Mouse (Mus musculus) forebrain, postnatal 0 days (tissue): Measurements from ENCODE around the gene Synm. TPM values are rescaled to one million over a fixed set of nuclear protein-coding genes. Genes with fewer than 3 reads are reported as not detected.

Experiments
- ATAC-seq: fragments of 200-750 bp; cut with Nextera tagmentation; 2 replicates; pipeline ENCODE4 v1.8.0; 2017; ENCODE audit warnings: mild to moderate bottlenecking, moderate library complexity
- DNase-seq: peaks from one replicate; pipeline ENCODE4 v3.0.0-alpha.2; 2015
- H3K27ac ChIP-seq: fragments of 300-500 bp; sonication (generic); 2 replicates; pipeline ENCODE4 v1.5.1; 2014; ENCODE audit warnings: low read depth, mild to moderate bottlenecking, antibody characterized with exemption, low read length, moderate library complexity, mixed read lengths
- H3K27me3 ChIP-seq: fragments of 300-500 bp; sonication (generic); 2 replicates; pipeline ENCODE4 v1.6.1; 2014; ENCODE audit warnings: mild to moderate bottlenecking, low read length, mixed read lengths; ENCODE audit not compliant: insufficient read depth
- H3K36me3 ChIP-seq: fragments of 300-500 bp; sonication (generic); 2 replicates; pipeline ENCODE4 v1.6.1; 2014; ENCODE audit warnings: mild to moderate bottlenecking, moderate library complexity; ENCODE audit not compliant: insufficient read depth
- H3K4me1 ChIP-seq: fragments of 300-500 bp; sonication (generic); 2 replicates; pipeline ENCODE4 v1.6.1; 2014; ENCODE audit warnings: antibody characterized with exemption; ENCODE audit not compliant: insufficient read depth
- H3K4me2 ChIP-seq: fragments of 300-500 bp; sonication (generic); 2 replicates; pipeline ENCODE4 v1.6.1; 2014; ENCODE audit warnings: low read depth, mild to moderate bottlenecking, moderate library complexity
- H3K4me3 ChIP-seq: fragments of 300-500 bp; sonication (generic); 2 replicates; pipeline ENCODE4 v1.5.1; 2014; ENCODE audit warnings: low read depth, low read length, mixed read lengths
- H3K9ac ChIP-seq: fragments of 300-500 bp; sonication (generic); 2 replicates; pipeline ENCODE4 v1.6.1; 2014; ENCODE audit warnings: mild to moderate bottlenecking
- H3K9me3 ChIP-seq: fragments of 300-500 bp; sonication (generic); 2 replicates; pipeline ENCODE4 v1.6.1; 2016; ENCODE audit warnings: low read length
- CTCF ChIP-seq: sonication (generic); IDR thresholded peaks from 2 replicates; pipeline ENCODE4 v1.5.1; 2016; ENCODE audit warnings: antibody characterized with exemption, control low read depth, low read depth
- WGBS: fragments of 180-500 bp; shearing (Covaris S2); extraction: QIAGEN DNeasy Blood & Tissue Kit; methylation state at CpG from one replicate; pipeline ENCODE4 v1.1.7; 2014; 5-methylcytosine and 5-hydroxymethylcytosine counted together
- polyA plus RNA-seq: library from polyadenylated mRNA; unstranded; fragments of >200 nt; fragmentation: Nextera tagmentation; extraction: Ambion mirVana; gene quantifications from 2 replicates; pipeline ENCODE4 v1.2.1, GENCODE M21; 2015
- total RNA-seq: library from RNA; depleted of rRNA; stranded (reverse); fragments of >200 nt; gene quantifications from 2 replicates; pipeline ENCODE4 v1.2.3, GENCODE M21; 2014

The Synm gene
- total and polyA plus RNA-seq, 2 experiments from 2014 or later, result 7.0 to 10.7 TPM

GRCm38 (mm10) chr7:67793449-67793848 is 33.9 kb upstream of the Synm start:
- Histone ChIP-seq H3K4me2 (no peak overlapping the region), H3K27ac (no peak overlapping the region), H3K4me1 (no peaks in the 10 kb centered on the region), H3K36me3 (no peaks in the 10 kb centered on the region), H3K27me3 (no peaks in the 10 kb centered on the region), H3K4me3 (no peak overlapping the region), H3K9me3 (no peaks in the 10 kb centered on the region), H3K9ac (no peak overlapping the region)
- ATAC-seq, result no peak
- DNase-seq, result no peak
- WGBS, result 66% methylated on average over 7 of the region's 7 CpGs
- TF ChIP-seq CTCF, result no peak

GRCm38 (mm10) chr7:67791256-67791655 is 31.7 kb upstream of the Synm start:
- DNase-seq, result no peak
- ATAC-seq, result no peak
- no peaks in the 10 kb centered on the region for H3K4me1 ChIP-seq
- no peak overlapping the region for H3K9ac ChIP-seq
- 52% methylated on average over 7 of the region's 7 CpGs for WGBS
- H3K36me3 ChIP-seq, result no peaks in the 10 kb centered on the region
- H3K4me2 ChIP-seq, result no peak overlapping the region
- no peak overlapping the region for H3K27ac ChIP-seq
- no peak for TF ChIP-seq CTCF
- no peaks in the 10 kb centered on the region for H3K27me3 ChIP-seq
- no peak overlapping the region for H3K4me3 ChIP-seq
- H3K9me3 ChIP-seq, result no peaks in the 10 kb centered on the region

DNA sequence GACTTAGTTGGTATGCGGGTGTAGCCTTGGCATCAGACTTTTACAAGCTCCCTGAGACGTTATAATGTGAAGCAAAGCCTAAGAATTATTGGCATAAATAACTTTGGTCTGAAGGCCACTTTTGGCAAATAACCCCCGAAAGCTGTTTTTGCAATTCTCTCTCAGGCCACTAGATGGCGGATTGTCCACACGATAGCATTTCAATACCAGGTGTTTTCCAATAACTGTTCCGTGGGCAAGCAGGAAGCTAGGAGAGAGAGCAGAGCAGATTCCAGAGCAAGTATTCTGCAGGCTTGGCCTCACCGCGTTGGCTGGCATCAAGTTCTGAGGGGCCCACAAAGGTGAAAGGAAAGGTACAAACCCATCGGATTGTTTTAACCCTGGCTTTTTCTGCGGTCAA is 29.2 kb upstream of the Synm start:
- H3K4me1 ChIP-seq, result no peaks in the 10 kb centered on the region
- H3K27me3 ChIP-seq, result no peaks in the 10 kb centered on the region
- no peak overlapping the region for H3K4me2 ChIP-seq
- no peak overlapping the region for H3K4me3 ChIP-seq
- ATAC-seq, result peak; percentile 76
- no peaks in the 10 kb centered on the region for H3K9me3 ChIP-seq
- peak; percentile 96 for TF ChIP-seq CTCF
- no peak overlapping the region for H3K27ac ChIP-seq
- no peak overlapping the region for H3K9ac ChIP-seq
- DNase-seq, result peak; percentile 88
- WGBS, result 11% methylated on average over 10 of the region's 10 CpGs
- H3K36me3 ChIP-seq, result no peaks in the 10 kb centered on the region

GRCm38 (mm10) chr7:67787861-67788260 is 28.3 kb upstream of the Synm start:
- WGBS, result 67% methylated on average over 2 of the region's 2 CpGs
- TF ChIP-seq CTCF, result no peak

GRCm38 (mm10) chr7:67776636-67777305 is 17.2 kb upstream of the Synm start:
- no peaks in the 10 kb centered on the region for H3K36me3 ChIP-seq
- no peak for TF ChIP-seq CTCF
- peak; percentile 84 for ATAC-seq
- no peak overlapping the region for H3K4me3 ChIP-seq
- H3K4me2 ChIP-seq, result no peak overlapping the region
- H3K9me3 ChIP-seq, result 0 out of 2 replicates have a peak, but pooled peaks cover 4% of the 10 kb centered on the region
- 51% methylated on average over 12 of the region's 12 CpGs for WGBS
- H3K27ac ChIP-seq, result no peak overlapping the region
- no peaks in the 10 kb centered on the region for H3K27me3 ChIP-seq
- no peak overlapping the region for H3K9ac ChIP-seq
- H3K4me1 ChIP-seq, result no peaks in the 10 kb centered on the region
- peak; percentile 47 for DNase-seq

More at GRCm38 (mm10) chr7:67787861-67788260, 28.3 kb upstream of the Synm start:
- Histone ChIP-seq H3K27me3 (no peaks in the 10 kb centered on the region), H3K9me3 (no peaks in the 10 kb centered on the region), H3K4me2 (no peak overlapping the region), H3K9ac (no peak overlapping the region), H3K4me3 (no peak overlapping the region), H3K4me1 (no peaks in the 10 kb centered on the region), H3K27ac (no peak overlapping the region), H3K36me3 (no peaks in the 10 kb centered on the region)
- no peak for ATAC-seq
- DNase-seq, result no peak

- Histone ChIP-seq H3K27ac (no peak overlapping the region), H3K9ac (no peak overlapping the region), H3K36me3 (no peaks in the 10 kb centered on the region), H3K4me2 (no peak overlapping the region), H3K27me3 (no peaks in the 10 kb centered on the region), H3K9me3 (0 out of 2 replicates have a peak, but pooled peaks cover 4% of the 10 kb centered on the region), H3K4me3 (no peak overlapping the region), H3K4me1 (no peaks in the 10 kb centered on the region)
- DNase-seq (no peak), ATAC-seq (no peak)
- WGBS, result 87% methylated on average over 3 of the region's 3 CpGs
- TF ChIP-seq CTCF, result no peak
Observed at GRCm38 (mm10) chr7:67775623-67776022, 16.1 kb upstream of the Synm start.

DNA sequence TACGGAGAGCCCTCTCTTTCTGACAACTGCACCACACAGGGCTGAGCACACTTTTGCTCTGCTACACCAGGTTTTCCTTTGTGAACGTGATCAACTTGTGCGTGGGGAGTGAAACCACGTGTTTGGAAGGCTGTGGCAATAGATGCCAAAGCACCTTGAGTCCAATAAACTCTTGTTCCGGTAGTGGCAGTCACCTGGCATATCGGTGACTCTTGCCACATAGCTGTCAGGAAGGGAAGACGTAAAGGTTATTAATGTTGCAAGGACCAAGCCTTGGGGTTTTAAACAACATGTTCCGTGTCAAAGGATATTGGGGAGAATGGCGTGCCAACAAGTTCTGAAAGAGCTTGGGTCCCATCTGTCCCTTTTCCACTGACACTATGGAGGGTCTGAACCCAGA is 12.7 kb upstream of the Synm start:
- ATAC-seq (no peak), DNase-seq (no peak)
- no peak for TF ChIP-seq CTCF
- Histone ChIP-seq H3K4me3 (no peak overlapping the region), H3K9ac (no peak overlapping the region), H3K4me2 (no peak overlapping the region), H3K4me1 (no peaks in the 10 kb centered on the region), H3K27me3 (no peaks in the 10 kb centered on the region), H3K36me3 (no peaks in the 10 kb centered on the region), H3K27ac (no peak overlapping the region), H3K9me3 (0 out of 2 replicates have a peak, but pooled peaks cover 4% of the 10 kb centered on the region)
- 94% methylated on average over 9 of the region's 9 CpGs for WGBS
